Mouse (Mus musculus): ENCODE results near the gene Wdr54. TPM values are rescaled to one million over a fixed set of nuclear protein-coding genes. Genes with fewer than 3 reads are reported as not detected.

Gene Wdr54
- polyA plus RNA-seq, 1 experiment from 2014 or later: 8.3 TPM

GRCm38 (mm10) chr6:83136881-83137575, 19.2 kb downstream of the Wdr54 start:
- Histone ChIP-seq H3K4me1 (peaks cover 65% of the 10 kb centered on the region), H3K9me3 (replicated peaks) (no peaks in the 10 kb centered on the region), H3K9ac (peak overlapping the region; percentile 82), H3K27ac (peak overlapping the region; percentile 100), H3K4me3 (replicated peaks) (peak overlapping the region; percentile 63), H3K27me3 (no peaks in the 10 kb centered on the region), H3K36me3 (peaks cover 3% of the 10 kb centered on the region; the same call in 1 of the 2 replicates), H3K4me2 (peak overlapping the region; percentile 74)
- WGBS: under 1% methylated on average over 26 of the region's 26 CpGs
- ATAC-seq (replicated peaks; ENCODE audit: low FRiP score): peak; percentile 78

GRCm38 (mm10) chr6:83136291-83136880, 19.8 kb downstream of the Wdr54 start:
- peak overlapping the region; percentile 100 for H3K27ac ChIP-seq
- 11% methylated on average over 5 of the region's 5 CpGs for WGBS
- peaks cover 63% of the 10 kb centered on the region for H3K4me1 ChIP-seq
- peak overlapping the region; percentile 74 for H3K4me2 ChIP-seq
- H3K27me3 ChIP-seq: no peaks in the 10 kb centered on the region
- peak overlapping the region; percentile 82 for H3K9ac ChIP-seq
- H3K4me3 ChIP-seq (replicated peaks): peak overlapping the region; percentile 63
- H3K36me3 ChIP-seq: peaks cover 3% of the 10 kb centered on the region; the same call in 1 of the 2 replicates
- H3K9me3 ChIP-seq (replicated peaks): no peaks in the 10 kb centered on the region
- ATAC-seq (replicated peaks; ENCODE audit: low FRiP score): no peak

GRCm38 (mm10) chr6:83135571-83136161, 20.5 kb downstream of the Wdr54 start:
- no peak for ATAC-seq (replicated peaks; ENCODE audit: low FRiP score)
- Histone ChIP-seq H3K4me1 (peaks cover 64% of the 10 kb centered on the region), H3K9ac (peak overlapping the region; percentile 82), H3K9me3 (replicated peaks) (no peaks in the 10 kb centered on the region), H3K4me3 (replicated peaks) (peak overlapping the region; percentile 63), H3K27ac (peak overlapping the region; percentile 100), H3K4me2 (peak overlapping the region; percentile 74), H3K27me3 (no peaks in the 10 kb centered on the region), H3K36me3 (peaks cover 3% of the 10 kb centered on the region; the same call in 1 of the 2 replicates)
- 3% methylated on average over 37 of the region's 37 CpGs for WGBS

GRCm38 (mm10) chr6:83134951-83135513, 21.2 kb downstream of the Wdr54 start, which contains the start of gene Rtkn:
Rtkn (plus strand) TSS chr6:83135463.
- no peaks in the 10 kb centered on the region for H3K27me3 ChIP-seq
- 57% methylated on average over 7 of the region's 7 CpGs for WGBS
- no peak for ATAC-seq (replicated peaks; ENCODE audit: low FRiP score)
- H3K4me1 ChIP-seq: peaks cover 64% of the 10 kb centered on the region
- peak within 1 kb of the TSS; percentile 63 for H3K4me3 ChIP-seq (replicated peaks)
- peak within 1 kb of the TSS; percentile 100 for H3K27ac ChIP-seq
- H3K9me3 ChIP-seq (replicated peaks): no peaks in the 10 kb centered on the region
- H3K9ac ChIP-seq: peak within 1 kb of the TSS; percentile 82
- H3K4me2 ChIP-seq: peak within 1 kb of the TSS; percentile 74
- H3K36me3 ChIP-seq: peaks cover 1% of the 10 kb centered on the region; the same call in 1 of the 2 replicates

GRCm38 (mm10) chr6:83134226-83134625, 22.0 kb downstream of the Wdr54 start:
- Histone ChIP-seq H3K4me3 (replicated peaks) (no peak overlapping the region), H3K4me2 (no peak overlapping the region), H3K27me3 (no peaks in the 10 kb centered on the region), H3K9me3 (replicated peaks) (no peaks in the 10 kb centered on the region), H3K9ac (no peak overlapping the region), H3K36me3 (no peaks in the 10 kb centered on the region), H3K4me1 (peaks cover 58% of the 10 kb centered on the region), H3K27ac (no peak overlapping the region)
- WGBS: 55% methylated on average over 3 of the region's 3 CpGs
- no peak for ATAC-seq (replicated peaks; ENCODE audit: low FRiP score)

GRCm38 (mm10) chr6:83132176-83132919, 23.8 kb downstream of the Wdr54 start:
- H3K9ac ChIP-seq: no peak overlapping the region
- H3K27me3 ChIP-seq: no peaks in the 10 kb centered on the region
- ATAC-seq (replicated peaks; ENCODE audit: low FRiP score): no peak
- no peaks in the 10 kb centered on the region for H3K9me3 ChIP-seq (replicated peaks)
- H3K36me3 ChIP-seq: no peaks in the 10 kb centered on the region
- peaks cover 41% of the 10 kb centered on the region for H3K4me1 ChIP-seq
- WGBS: 83% methylated on average over 9 of the region's 9 CpGs
- H3K4me2 ChIP-seq: no peak overlapping the region
- peak overlapping the region; percentile 84 for H3K27ac ChIP-seq
- no peak overlapping the region for H3K4me3 ChIP-seq (replicated peaks)

GRCm38 (mm10) chr6:83131469-83132034, 24.6 kb downstream of the Wdr54 start:
- ATAC-seq (replicated peaks; ENCODE audit: low FRiP score): peak; percentile 50
- H3K27me3 ChIP-seq: no peaks in the 10 kb centered on the region
- H3K27ac ChIP-seq: peak overlapping the region; percentile 84
- no peaks in the 10 kb centered on the region for H3K36me3 ChIP-seq
- H3K4me1 ChIP-seq: peaks cover 35% of the 10 kb centered on the region
- no peak overlapping the region for H3K4me2 ChIP-seq
- H3K4me3 ChIP-seq (replicated peaks): no peak overlapping the region
- WGBS: 59% methylated on average over 6 of the region's 6 CpGs
- no peak overlapping the region for H3K9ac ChIP-seq
- H3K9me3 ChIP-seq (replicated peaks): no peaks in the 10 kb centered on the region

GRCm38 (mm10) chr6:83127419-83127818, 28.8 kb downstream of the Wdr54 start:
- 94% methylated on average over 5 of the region's 5 CpGs for WGBS
- Histone ChIP-seq H3K27ac (no peak overlapping the region), H3K4me3 (replicated peaks) (no peak overlapping the region), H3K4me2 (no peak overlapping the region), H3K27me3 (no peaks in the 10 kb centered on the region), H3K9me3 (replicated peaks) (no peaks in the 10 kb centered on the region), H3K9ac (no peak overlapping the region), H3K4me1 (peaks cover 36% of the 10 kb centered on the region), H3K36me3 (no peaks in the 10 kb centered on the region; the same call in 1 of the 2 replicates)
- ATAC-seq (replicated peaks; ENCODE audit: low FRiP score): no peak

GRCm38 (mm10) chr6:83125331-83125730, 30.9 kb downstream of the Wdr54 start, which contains the start of gene Ino80b:
Ino80b (minus strand) TSS chr6:83125431.
- H3K27me3 ChIP-seq: no peaks in the 10 kb centered on the region
- peak within 1 kb of the TSS; percentile 74 for H3K4me3 ChIP-seq (replicated peaks)
- peak within 1 kb of the TSS; percentile 72 for H3K9ac ChIP-seq
- WGBS: 31% methylated on average over 5 of the region's 5 CpGs
- no peaks in the 10 kb centered on the region for H3K9me3 ChIP-seq (replicated peaks)
- peak within 1 kb of the TSS; percentile 85 for H3K4me2 ChIP-seq
- peaks cover 35% of the 10 kb centered on the region for H3K4me1 ChIP-seq
- peak within 1 kb of the TSS; percentile 72 for H3K27ac ChIP-seq
- no peaks in the 10 kb centered on the region; the same call in 1 of the 2 replicates for H3K36me3 ChIP-seq
- ATAC-seq (replicated peaks; ENCODE audit: low FRiP score): no peak

GRCm38 (mm10) chr6:83124851-83125312, 31.3 kb downstream of the Wdr54 start:
- H3K4me2 ChIP-seq: peak overlapping the region; percentile 85
- peaks cover 40% of the 10 kb centered on the region for H3K4me1 ChIP-seq
- ATAC-seq (replicated peaks; ENCODE audit: low FRiP score): peak; percentile 16
- H3K9me3 ChIP-seq (replicated peaks): no peaks in the 10 kb centered on the region
- WGBS: under 1% methylated on average over 30 of the region's 30 CpGs
- peak overlapping the region; percentile 72 for H3K27ac ChIP-seq
- H3K9ac ChIP-seq: peak overlapping the region; percentile 72
- peak overlapping the region; percentile 74 for H3K4me3 ChIP-seq (replicated peaks)
- H3K36me3 ChIP-seq: no peaks in the 10 kb centered on the region; the same call in 1 of the 2 replicates
- no peaks in the 10 kb centered on the region for H3K27me3 ChIP-seq

GRCm38 (mm10) chr6:83122961-83123360, 33.2 kb downstream of the Wdr54 start:
- no peaks in the 10 kb centered on the region for H3K9me3 ChIP-seq (replicated peaks)
- H3K27ac ChIP-seq: peak overlapping the region; percentile 97
- peaks cover 19% of the 10 kb centered on the region for H3K36me3 ChIP-seq
- H3K4me1 ChIP-seq: peaks cover 59% of the 10 kb centered on the region
- 70% methylated on average over 5 of the region's 5 CpGs for WGBS
- no peak for ATAC-seq (replicated peaks; ENCODE audit: low FRiP score)
- no peaks in the 10 kb centered on the region for H3K27me3 ChIP-seq
- H3K4me2 ChIP-seq: peak overlapping the region; percentile 97
- no peak overlapping the region for H3K9ac ChIP-seq
- H3K4me3 ChIP-seq (replicated peaks): peak overlapping the region; percentile 82

All from kidney, embryonic 15.5 days (tissue).